Comparison of ENCODE assay signal across 28 mouse cellular contexts in genomic region chr14:59685343-59685742, GRCm38 (mm10).
DNase-seq lines count a peak whose midpoint lies in the region; ATAC-seq and TF ChIP-seq lines count a peak whose summit lies in the region.
"Had no signal": no experiment of that assay in that cellular context is flagged by ENCODE, and none has a peak within 500 bp of the region (broad histone marks: within the 10 kb centered on the region; RNA-seq: fewer than 3 reads in every experiment).

No protein-coding gene starts in this region.

- no peak for TF ChIP-seq CTCF in gastrocnemius, adult 2 months (IDR thresholded peaks at IDR 0.05)
- no peak for TF ChIP-seq CTCF in heart, postnatal 0 days (IDR thresholded peaks at IDR 0.05; ENCODE audit: low read depth)
- TF ChIP-seq CTCF in stomach, postnatal 0 days (IDR thresholded peaks at IDR 0.05; ENCODE audit: low read depth): no peak

- H3K9me3 ChIP-seq in heart, postnatal 0 days (replicated peaks; ENCODE audit: control insufficient read depth, low read length): no peaks in the 10 kb centered on the region
- H3K9me3 ChIP-seq in heart, embryonic 11.5 days (replicated peaks; ENCODE audit: control insufficient read depth, low read length): no peaks in the 10 kb centered on the region
- no peaks in the 10 kb centered on the region for H3K9me3 ChIP-seq in kidney, embryonic 14.5 days (ENCODE audit: control insufficient read depth, low read length)
- H3K9me3 ChIP-seq in stomach, postnatal 0 days (ENCODE audit: control insufficient read depth, low read length): no peaks in the 10 kb centered on the region
- H3K9me3 ChIP-seq: embryonic facial prominence, embryonic 12.5 days; forebrain, embryonic 12.5 days; heart, embryonic 13.5 days; hindbrain, embryonic 13.5 days; liver, embryonic 15.5 days had no signal

- no peak overlapping the region for H3K9ac ChIP-seq in heart, postnatal 0 days (replicated peaks; ENCODE audit: low read depth, low read length)
- H3K9ac ChIP-seq in heart, embryonic 11.5 days (ENCODE audit: low read depth, low read length): no peak overlapping the region
- no peak overlapping the region for H3K9ac ChIP-seq in kidney, embryonic 14.5 days (ENCODE audit: low read depth, low read length)
- H3K9ac ChIP-seq in stomach, postnatal 0 days (ENCODE audit: low read length): no peak overlapping the region
- H3K9ac ChIP-seq: embryonic facial prominence, embryonic 12.5 days; forebrain, embryonic 12.5 days; forebrain, postnatal 0 days; heart, embryonic 13.5 days; hindbrain, embryonic 13.5 days; liver, embryonic 15.5 days; lung, embryonic 14.5 days had no signal

- DNase-seq in gastrocnemius, adult 2 months: no peak
- DNase-seq in gastrocnemius, postnatal 25 days: no peak
- no peak for DNase-seq in heart, postnatal 0 days (ENCODE audit: low spot score)
- DNase-seq in kidney, adult 9 months: peak; percentile 24
- peak; percentile 36 for DNase-seq in kidney, postnatal 14 days
- no peak for DNase-seq in stomach, postnatal 0 days (ENCODE audit: low spot score)
- DNase-seq: adrenal gland, adult 2 months; cerebellum, adult 2 months; cerebellum, postnatal 36 days; forebrain, postnatal 0 days; gastrocnemius, postnatal 10 days; layer of hippocampus, postnatal 36 days; left cerebral cortex, postnatal 4 days; liver; lung, embryonic 14.5 days; lung, postnatal 14 days; midbrain, embryonic 14.5 days; thymus, postnatal 14 days had no signal

- 0 out of 2 replicates have a peak overlapping the region, but pooled peaks have one; percentile 48 for H3K27ac ChIP-seq in gastrocnemius, adult 2 months
- H3K27ac ChIP-seq in heart, postnatal 0 days (ENCODE audit: low read depth): 0 out of 2 replicates have a peak overlapping the region, but pooled peaks have one; percentile 11
- no peak overlapping the region for H3K27ac ChIP-seq in heart, embryonic 11.5 days (ENCODE audit: low read depth, low read length)
- no peak overlapping the region for H3K27ac ChIP-seq in kidney, embryonic 14.5 days (ENCODE audit: low read depth, low read length)
- H3K27ac ChIP-seq in stomach, postnatal 0 days (replicated peaks): no peak overlapping the region
- H3K27ac ChIP-seq: embryonic facial prominence, embryonic 12.5 days; forebrain, embryonic 12.5 days; heart, embryonic 13.5 days; hindbrain, embryonic 13.5 days; liver, embryonic 15.5 days had no signal

- intact Hi-C loops in gastrocnemius, adult 2 months (cut with DNase I): no loop called here

- 0 out of 2 replicates have a peak overlapping the region, but pooled peaks have one; percentile 21 for H3K4me2 ChIP-seq in heart, postnatal 0 days (ENCODE audit: low read depth, low read length)
- no peak overlapping the region for H3K4me2 ChIP-seq in heart, embryonic 11.5 days
- no peak overlapping the region for H3K4me2 ChIP-seq in kidney, embryonic 14.5 days (replicated peaks; ENCODE audit: low read depth, low read length)
- H3K4me2 ChIP-seq in stomach, postnatal 0 days (replicated peaks; ENCODE audit: low read depth): no peak overlapping the region
- H3K4me2 ChIP-seq: embryonic facial prominence, embryonic 12.5 days; forebrain, embryonic 12.5 days; heart, embryonic 13.5 days; hindbrain, embryonic 13.5 days; liver, embryonic 15.5 days; lung, embryonic 14.5 days had no signal

- H3K36me3 ChIP-seq in heart, postnatal 0 days (replicated peaks; ENCODE audit: control insufficient read depth, insufficient read depth, low read length): no peaks in the 10 kb centered on the region
- no peaks in the 10 kb centered on the region for H3K36me3 ChIP-seq in heart, embryonic 11.5 days (ENCODE audit: control insufficient read depth, insufficient read depth, low read length)
- no peaks in the 10 kb centered on the region for H3K36me3 ChIP-seq in kidney, embryonic 14.5 days (ENCODE audit: control insufficient read depth, insufficient read depth, low read length)
- no peaks in the 10 kb centered on the region for H3K36me3 ChIP-seq in stomach, postnatal 0 days (ENCODE audit: control insufficient read depth, insufficient read depth, low read length)
- H3K36me3 ChIP-seq: embryonic facial prominence, embryonic 12.5 days; forebrain, embryonic 12.5 days; heart, embryonic 13.5 days; hindbrain, embryonic 13.5 days; liver, embryonic 15.5 days had no signal

- peak overlapping the region; percentile 31 for H3K4me3 ChIP-seq in gastrocnemius, adult 2 months
- H3K4me3 ChIP-seq in heart, postnatal 0 days (ENCODE audit: low read depth, low read length): no peak overlapping the region
- no peak overlapping the region for H3K4me3 ChIP-seq in heart, embryonic 11.5 days (ENCODE audit: low read depth, low read length)
- no peak overlapping the region for H3K4me3 ChIP-seq in kidney, embryonic 14.5 days (ENCODE audit: low read length)
- H3K4me3 ChIP-seq in stomach, postnatal 0 days (ENCODE audit: low read depth, low read length): no peak overlapping the region
- H3K4me3 ChIP-seq: embryonic facial prominence, embryonic 12.5 days; forebrain, embryonic 12.5 days; heart, embryonic 13.5 days; hindbrain, embryonic 13.5 days; liver, embryonic 15.5 days had no signal

- ATAC-seq in heart, postnatal 0 days (ENCODE audit: insufficient read depth, low read depth): no peak
- no peak for ATAC-seq in heart, embryonic 11.5 days (replicated peaks; ENCODE audit: insufficient number of reproducible peaks, low FRiP score, low TSS enrichment)
- ATAC-seq in kidney, embryonic 14.5 days (ENCODE audit: low FRiP score, low TSS enrichment): no peak
- ATAC-seq in stomach, postnatal 0 days (ENCODE audit: low FRiP score, low TSS enrichment): no peak
- ATAC-seq: activated CD4-positive, CD25-positive, alpha-beta regulatory T cell, adult 4 months; forebrain, postnatal 0 days; intestine, postnatal 0 days had no signal

- 56% methylated on average over 8 of the region's 8 CpGs for WGBS in heart, postnatal 0 days
- WGBS in heart, embryonic 11.5 days (ENCODE audit: insufficient replicate concordance): 59% methylated on average over 8 of the region's 8 CpGs
- WGBS in kidney, embryonic 14.5 days: 71% methylated on average over 8 of the region's 8 CpGs
- WGBS in stomach, postnatal 0 days: 70% methylated on average over 8 of the region's 8 CpGs

- no peak for TF ChIP-seq EP300 in heart, postnatal 0 days (IDR thresholded peaks at IDR 0.05; ENCODE audit: low read depth)
- no peak for TF ChIP-seq EP300 in stomach, postnatal 0 days (optimal IDR thresholded peaks at IDR 0.05)

- H3K27me3 ChIP-seq in heart, postnatal 0 days (ENCODE audit: control insufficient read depth, insufficient read depth, low read length): no peaks in the 10 kb centered on the region
- no peaks in the 10 kb centered on the region for H3K27me3 ChIP-seq in heart, embryonic 11.5 days (ENCODE audit: control insufficient read depth, insufficient read depth, low read length)
- peaks cover 2% of the 10 kb centered on the region; the same call in 1 of the 2 replicates for H3K27me3 ChIP-seq in kidney, embryonic 14.5 days (ENCODE audit: control insufficient read depth, insufficient read depth, low read length)
- H3K27me3 ChIP-seq in stomach, postnatal 0 days (ENCODE audit: control insufficient read depth, insufficient read depth, low read length): no peaks in the 10 kb centered on the region
- H3K27me3 ChIP-seq: CH12.LX; embryonic facial prominence, embryonic 12.5 days; forebrain, embryonic 12.5 days; heart, embryonic 13.5 days; liver, embryonic 15.5 days had no signal

- peaks cover 5% of the 10 kb centered on the region; the same call in 1 of the 2 replicates for H3K4me1 ChIP-seq in heart, postnatal 0 days (ENCODE audit: control insufficient read depth, insufficient read depth)
- no peaks in the 10 kb centered on the region for H3K4me1 ChIP-seq in heart, embryonic 11.5 days (ENCODE audit: control insufficient read depth, insufficient read depth, low read length)
- H3K4me1 ChIP-seq in kidney, embryonic 14.5 days (ENCODE audit: control insufficient read depth, insufficient read depth, low read length): peaks cover 5% of the 10 kb centered on the region; the same call in 1 of the 2 replicates
- H3K4me1 ChIP-seq in stomach, postnatal 0 days (replicated peaks; ENCODE audit: control insufficient read depth, insufficient read depth): no peaks in the 10 kb centered on the region
- H3K4me1 ChIP-seq: forebrain, embryonic 12.5 days; hindbrain, embryonic 13.5 days; liver, embryonic 15.5 days had no signal

Comparison
In these comparisons a context has a peak if more than half of its experiments do, and no peak if none do; other contexts are left out.
1. H3K27ac ChIP-seq: peak in gastrocnemius, adult 2 months (single experiment) and heart, postnatal 0 days (single experiment); none in heart, embryonic 11.5 days (single experiment), kidney, embryonic 14.5 days (single experiment) and stomach, postnatal 0 days (single experiment).
2. DNase-seq: peak in kidney, adult 9 months (single experiment) and kidney, postnatal 14 days (single experiment); none in gastrocnemius, adult 2 months (single experiment), gastrocnemius, postnatal 25 days (single experiment), heart, postnatal 0 days (single experiment) and stomach, postnatal 0 days (single experiment).